Mouse (Mus musculus): ENCODE measurements around the gene Dcpp1.
"Not testable (repeated sequence)": the region's sequence is repeated elsewhere in the genome, so short reads cannot be mapped to it uniquely, and the experiment has no call there.

Dcpp1 gene

DNA sequence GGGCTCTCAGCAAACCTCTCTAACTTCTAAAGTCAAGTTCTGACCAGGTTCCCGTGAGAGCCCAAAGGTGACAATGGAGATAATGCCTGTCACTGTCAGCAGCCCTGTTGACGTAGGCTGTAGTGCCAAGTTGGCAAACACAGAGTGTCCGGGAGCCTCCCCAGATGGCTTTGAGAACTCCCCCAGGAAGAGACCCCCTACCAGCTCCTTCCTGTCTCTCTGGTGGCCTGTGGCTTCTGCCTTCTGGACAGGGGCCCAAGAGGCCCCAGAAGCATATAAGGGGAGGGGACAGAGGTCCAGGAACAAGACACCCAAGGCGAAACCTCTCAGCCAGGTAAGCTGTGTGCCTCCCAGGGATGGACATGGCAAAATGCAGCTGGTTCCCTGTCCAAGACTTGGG lies at the start of gene Dcpp1, which contains the start of gene Dcpp2:
Gene Dcpp1, plus strand, starts transcription at position 301 of the 400 bp plus-strand sequence.
Gene Dcpp2, plus strand, starts transcription at position 305 of the 400 bp plus-strand sequence.
- not testable (repeated sequence) for DNase-seq

DNA sequence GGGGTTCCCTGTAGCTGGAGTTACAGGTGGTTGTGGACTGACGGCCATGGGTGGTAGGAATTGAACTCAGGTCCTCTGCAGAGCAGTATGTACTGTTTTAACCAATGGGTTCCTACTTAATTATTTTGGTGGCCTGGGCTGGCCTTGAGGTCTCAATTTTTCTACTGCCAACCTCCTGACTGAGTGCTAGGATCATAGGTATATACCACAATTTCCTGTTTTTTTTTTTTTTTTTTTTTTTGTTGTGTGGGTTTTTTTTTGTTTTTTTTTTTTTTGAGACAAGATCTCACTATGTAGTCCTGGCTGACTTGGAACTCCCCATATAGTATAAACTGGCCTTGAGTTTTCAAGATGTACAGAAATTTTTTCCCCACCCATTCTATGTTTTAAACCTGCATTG lies 49.5 kb upstream of the Dcpp1 start:
- no peak for DNase-seq

DNA sequence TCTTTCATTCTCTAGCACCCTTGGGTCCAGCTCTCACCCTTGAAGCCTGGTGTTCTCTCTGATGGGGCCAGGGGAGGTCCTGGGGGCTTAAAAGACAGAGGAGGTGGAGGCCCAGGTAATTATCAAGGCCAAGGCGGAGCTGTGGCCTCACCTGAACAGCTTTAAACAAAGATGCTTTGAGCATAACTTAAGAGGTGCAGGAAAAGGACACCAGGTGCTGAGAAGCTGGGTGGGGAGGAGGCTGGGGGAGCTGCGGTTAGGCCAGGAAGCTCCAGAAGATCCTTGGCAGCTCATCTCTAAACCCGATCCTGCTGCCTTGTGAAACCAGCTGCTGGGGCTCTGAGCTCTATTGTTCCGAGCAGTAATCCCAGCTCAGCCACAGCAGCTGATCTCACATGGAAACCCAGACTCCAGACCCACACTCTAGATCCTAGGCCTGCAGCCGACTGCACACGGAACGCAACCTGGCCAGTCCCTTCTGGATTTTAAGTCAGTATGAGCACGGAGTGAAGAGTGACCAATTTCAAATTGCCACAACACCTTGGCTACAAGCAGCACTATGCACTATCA lies 44.6 kb upstream of the Dcpp1 start, which contains the start of gene Prss33:
Gene Prss33, minus strand, starts transcription at position 51 of the 570 bp plus-strand sequence.
- DNase-seq, result no peak

GRCm38 (mm10) chr17:23841145-23841544 lies 39.5 kb upstream of the Dcpp1 start:
- peak; percentile 74 for DNase-seq

- no peak for DNase-seq
Measured at GRCm38 (mm10) chr17:23843141-23843811, 37.4 kb upstream of the Dcpp1 start.

- DNase-seq, result peak; percentile 61
Measured at GRCm38 (mm10) chr17:23843812-23844273, 36.8 kb upstream of the Dcpp1 start, which contains the start of the genes Prss32 and Prss41. TSS of gene Prss32 (plus strand) at chr17:23843855. TSS of gene Prss41 (minus strand) at chr17:23844172.

DNA sequence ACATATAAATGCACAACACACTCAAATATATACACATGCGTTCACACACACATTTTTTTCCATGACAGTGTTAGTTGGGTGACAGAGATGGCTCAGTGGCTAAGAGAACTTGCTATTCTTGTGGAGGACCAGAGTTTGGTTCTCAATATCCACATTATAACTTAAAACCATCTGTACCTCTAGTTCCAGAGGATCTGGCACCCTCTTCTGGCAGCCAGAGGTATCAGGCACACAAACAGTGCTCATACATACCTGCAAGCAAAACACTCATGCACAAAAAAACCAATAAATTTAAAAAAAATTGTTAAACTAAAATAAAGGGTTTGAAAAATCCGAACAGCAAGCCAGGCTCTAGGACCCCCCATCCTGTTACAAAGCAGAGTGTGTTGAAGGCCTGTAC lies 30.6 kb upstream of the Dcpp1 start:
- no peak for DNase-seq

DNA sequence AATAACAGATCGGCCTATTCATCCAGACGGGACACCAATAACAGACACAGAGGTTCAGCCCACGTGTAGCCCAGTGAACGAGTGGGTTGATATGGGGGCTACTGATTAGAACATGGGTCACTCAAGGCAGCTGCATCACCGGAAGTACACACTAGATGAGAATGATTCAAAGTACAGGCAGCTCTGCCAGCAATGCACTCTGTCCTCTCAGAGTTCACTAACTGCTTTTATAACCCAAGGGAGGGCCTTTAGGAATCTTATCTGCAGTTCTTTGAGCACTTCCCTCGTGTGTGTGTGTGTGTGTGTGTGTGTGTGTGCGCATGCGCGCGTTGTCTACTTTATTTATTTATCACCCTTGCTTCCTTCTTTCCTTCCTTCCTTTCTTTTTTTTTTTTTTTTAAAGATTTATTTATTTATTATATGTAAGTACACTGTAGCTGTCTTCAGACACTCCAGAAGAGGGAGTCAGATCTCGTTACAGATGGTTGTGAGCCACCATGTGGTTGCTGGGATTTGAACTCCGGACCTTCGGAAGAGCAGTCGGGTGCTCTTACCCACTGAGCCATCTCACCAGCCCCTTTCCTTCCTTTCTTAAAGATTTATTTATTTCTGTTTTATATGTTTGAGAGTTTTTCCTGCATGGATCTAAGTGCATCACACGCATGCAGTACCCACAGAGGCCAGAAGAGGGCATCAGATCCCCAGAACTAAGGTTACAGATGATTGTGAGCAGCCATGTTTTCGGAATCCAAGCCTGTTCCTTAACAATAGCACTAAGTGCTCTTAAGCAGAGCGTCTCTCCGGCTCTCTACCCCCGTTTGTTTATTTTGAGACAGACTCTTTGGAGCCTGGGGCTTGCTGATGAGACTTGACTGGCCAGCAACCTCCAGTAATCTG lies 29.6 kb upstream of the Dcpp1 start:
- DNase-seq, result peak; percentile 71

DNA sequence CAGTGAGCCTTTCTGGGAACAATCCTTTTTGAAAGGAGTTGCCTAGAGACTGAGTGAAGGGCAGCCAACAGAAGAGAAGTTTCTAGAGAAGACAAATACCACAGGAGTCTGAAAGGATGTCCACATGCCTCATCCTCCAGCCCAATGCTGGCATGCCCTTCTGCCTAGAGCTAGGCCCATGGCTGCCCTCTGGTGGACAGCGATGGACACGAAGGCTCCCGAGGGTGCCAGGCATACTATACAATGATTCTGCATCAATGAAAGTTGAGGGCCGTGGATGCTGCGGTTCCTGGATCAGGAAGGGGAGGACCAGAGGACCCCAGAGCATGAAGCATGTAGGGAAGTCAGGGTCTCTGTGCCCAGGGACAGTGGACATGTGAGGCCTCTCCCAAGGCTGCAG lies 27.4 kb upstream of the Dcpp1 start:
- DNase-seq, result peak; percentile 61

GRCm38 (mm10) chr17:23854229-23854765 lies 26.4 kb upstream of the Dcpp1 start:
- DNase-seq, result no peak

DNA sequence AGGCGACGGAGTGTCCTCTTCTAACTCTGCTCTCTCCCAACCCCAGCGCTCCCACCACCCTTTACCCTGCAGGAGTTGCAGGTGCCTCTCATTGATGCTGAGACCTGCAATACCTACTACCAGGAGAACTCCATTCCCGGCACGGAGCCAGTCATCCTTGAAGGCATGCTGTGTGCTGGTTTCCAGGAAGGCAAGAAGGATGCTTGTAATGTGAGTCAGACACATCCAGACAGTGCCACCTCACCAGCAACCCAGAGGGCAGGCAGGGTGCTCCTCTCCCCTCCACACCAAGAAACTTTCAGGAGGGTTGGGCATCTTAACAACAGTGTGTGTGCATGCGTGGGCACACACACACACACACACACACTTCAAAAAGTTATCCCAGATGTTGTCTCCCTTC lies 23.5 kb upstream of the Dcpp1 start:
- no peak for DNase-seq

DNA sequence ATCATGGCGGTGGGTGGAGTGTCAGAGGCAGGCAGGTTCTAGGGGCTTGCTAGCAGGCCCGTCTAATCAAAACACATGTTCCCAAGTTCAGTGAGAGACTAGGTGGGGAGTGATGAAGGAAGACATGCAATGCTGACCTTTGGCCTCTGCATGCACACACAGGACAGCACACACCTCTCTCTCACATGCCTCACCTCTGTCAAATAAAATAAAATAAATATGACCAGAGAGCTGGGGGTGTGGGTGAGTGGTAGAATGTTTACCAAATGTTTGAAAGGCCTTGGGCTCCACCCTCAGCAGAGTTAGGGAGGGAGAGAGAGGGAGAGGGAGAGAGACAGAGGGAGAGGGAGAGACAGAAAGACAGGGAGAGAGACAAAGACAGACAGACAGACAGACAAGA lies 22.8 kb upstream of the Dcpp1 start:
- no peak for DNase-seq

DNA sequence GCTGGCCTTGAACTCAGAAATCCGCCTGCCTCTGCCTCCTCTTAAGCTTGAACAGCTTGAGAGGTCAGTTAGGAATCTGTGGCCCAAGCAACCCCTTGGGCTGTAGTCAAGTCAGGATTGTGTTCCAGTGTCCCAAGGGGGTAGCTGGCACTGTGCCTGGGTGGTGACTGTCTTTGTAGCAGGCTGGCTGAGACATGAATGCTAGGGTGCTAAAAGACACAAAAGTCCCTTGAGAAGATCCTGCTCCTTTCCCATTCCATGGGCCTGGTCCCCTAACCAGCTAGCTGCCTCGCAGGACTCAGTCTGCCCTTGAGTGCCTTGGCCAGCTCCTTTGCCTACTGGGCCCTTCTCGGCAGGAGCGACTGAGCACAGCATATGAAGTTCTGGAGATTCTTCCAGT lies 17.8 kb upstream of the Dcpp1 start:
- DNase-seq, result no peak

- DNase-seq, result no peak
Measured at GRCm38 (mm10) chr17:23867756-23868155, 12.9 kb upstream of the Dcpp1 start, which contains the start of gene Prss21. TSS of gene Prss21 (plus strand) at chr17:23868056.

DNA sequence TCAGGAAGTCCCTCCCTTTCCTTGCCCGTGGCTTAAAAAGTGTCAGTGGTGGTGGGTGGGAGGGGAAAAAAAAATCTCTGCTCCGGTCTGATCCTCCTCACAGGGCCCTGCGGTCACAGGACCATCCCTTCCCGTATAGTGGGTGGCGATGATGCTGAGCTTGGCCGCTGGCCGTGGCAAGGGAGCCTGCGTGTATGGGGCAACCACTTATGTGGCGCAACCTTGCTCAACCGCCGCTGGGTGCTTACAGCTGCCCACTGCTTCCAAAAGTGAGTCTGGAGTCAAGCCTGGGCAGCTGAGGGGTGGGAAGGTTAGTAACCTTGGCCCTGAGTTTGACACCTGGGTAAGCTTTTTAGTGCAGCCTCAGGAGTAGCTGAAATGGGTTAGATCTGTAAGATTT lies 12.2 kb upstream of the Dcpp1 start:
- no peak for DNase-seq

DNA sequence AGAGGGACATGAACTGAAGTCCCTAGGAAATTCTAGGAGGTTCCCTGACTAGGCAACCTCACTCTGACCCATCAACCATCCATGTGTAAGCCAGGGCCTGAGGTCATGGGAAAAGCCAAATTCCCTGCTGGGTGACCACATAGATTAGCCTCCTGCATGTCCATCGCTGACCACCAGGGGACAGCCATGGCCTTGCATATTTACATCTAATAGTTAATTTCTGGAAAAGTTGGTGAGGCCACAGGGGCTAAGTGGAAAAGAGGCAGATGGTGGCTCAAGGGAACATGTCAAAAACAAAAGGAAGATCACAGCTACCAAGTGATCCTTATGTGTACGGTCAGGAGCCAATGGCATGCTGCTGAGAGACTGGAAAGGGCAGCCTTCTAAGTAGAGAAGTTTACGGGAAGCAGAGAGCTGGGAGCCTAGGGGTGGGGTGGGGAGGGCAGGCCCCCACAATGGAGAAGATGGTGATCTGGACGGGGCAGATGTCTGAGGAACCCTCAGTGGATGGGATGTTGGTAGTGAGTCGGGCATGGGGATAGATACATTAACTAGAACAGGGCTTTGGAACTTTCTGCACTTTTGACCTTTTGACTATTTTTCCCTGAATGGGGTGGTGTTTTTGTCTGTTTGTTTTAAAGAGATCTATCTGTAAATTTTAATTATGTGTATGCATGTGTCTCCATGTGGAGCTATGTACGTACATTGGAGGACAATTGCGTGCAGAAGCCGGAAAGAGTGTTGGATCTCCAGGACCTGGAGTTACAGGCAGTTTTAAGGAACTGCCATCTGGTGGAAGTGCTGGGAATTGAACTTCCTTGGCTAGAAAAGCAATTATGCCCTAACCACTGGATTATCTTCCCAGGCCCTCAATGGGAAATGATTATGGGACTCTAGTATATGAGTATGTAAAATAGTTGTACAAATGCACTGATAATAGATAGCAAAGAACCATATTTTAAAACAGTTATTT lies 6.5 kb upstream of the Dcpp1 start:
- DNase-seq, result peak; percentile 67

GRCm38 (mm10) chr17:23876741-23877140 lies 3.9 kb upstream of the Dcpp1 start:
- DNase-seq, result no peak

DNA sequence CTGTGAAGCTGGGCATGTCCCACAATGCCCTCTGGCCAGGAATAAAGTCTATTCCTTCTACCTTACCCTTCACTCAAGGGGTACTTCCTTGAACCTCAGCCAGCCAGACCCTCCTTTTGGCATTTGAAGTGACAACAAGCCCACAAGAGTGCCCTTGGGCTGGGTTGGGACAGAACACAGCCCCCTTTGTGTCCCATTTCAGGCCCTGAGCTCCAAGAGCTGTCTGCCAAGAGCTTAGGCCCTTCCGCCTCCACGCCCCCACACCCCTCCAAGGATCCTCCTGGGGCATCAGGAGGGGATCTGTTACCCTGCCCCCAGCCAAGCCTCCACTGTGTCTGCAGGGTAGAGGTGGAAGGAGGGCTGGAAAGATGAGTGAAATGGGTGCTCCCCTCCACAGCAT lies 3.5 kb upstream of the Dcpp1 start:
- DNase-seq, result no peak

- DNase-seq, result not testable (repeated sequence)
Measured at GRCm38 (mm10) chr17:23917158-23917557, 36.5 kb downstream of the Dcpp1 start, which contains the start of gene Dcpp3. TSS of gene Dcpp3 (plus strand) at chr17:23917458.

DNA sequence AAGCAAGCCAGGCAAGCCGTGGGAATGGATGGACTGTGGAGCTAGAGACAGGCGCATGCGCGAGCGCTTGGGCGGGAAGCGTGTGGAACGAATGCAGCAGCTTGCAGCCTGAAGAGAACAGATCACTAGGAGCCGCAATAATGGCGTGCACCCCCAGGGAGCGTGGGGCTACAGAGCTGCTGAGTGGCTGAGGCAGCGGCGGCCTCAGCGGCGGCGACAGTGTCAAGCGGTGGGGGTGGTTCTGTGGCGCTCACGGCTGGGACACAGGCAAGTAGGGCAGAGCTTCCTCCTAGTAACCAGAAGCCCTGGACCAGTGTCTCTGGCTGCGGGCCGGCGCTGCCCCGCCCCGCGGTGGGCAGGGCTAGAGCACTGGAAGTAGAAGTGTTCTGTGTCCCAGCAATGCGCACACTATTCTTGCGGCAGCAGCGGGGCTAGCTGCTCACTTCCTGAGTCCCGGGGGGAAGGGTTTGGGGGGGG lies 43.9 kb downstream of the Dcpp1 start:
- peak; percentile 95 for DNase-seq

DNA sequence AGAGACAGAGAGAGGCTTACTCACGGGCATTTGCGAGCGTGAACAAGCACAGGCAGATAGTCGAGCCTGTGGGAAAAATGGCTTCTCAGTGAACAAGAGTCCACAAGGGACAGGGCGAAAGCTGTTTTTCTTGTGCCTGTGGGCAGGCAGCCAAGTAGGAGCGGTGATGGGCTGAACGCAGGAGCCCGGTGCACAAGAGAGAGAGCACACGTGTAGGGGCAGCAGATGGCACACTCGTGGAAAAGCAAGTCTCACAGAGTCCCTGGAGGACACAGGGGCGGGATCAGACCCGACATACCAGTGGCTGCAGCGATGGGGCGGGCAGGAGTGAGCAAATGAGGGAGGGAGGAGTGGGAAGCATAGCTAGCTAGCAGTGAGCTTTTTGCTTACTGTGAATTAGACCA lies 44.4 kb downstream of the Dcpp1 start:
- no peak for DNase-seq
